Mouse (Mus musculus) bone marrow macrophage, adult 2 months (primary cell): ENCODE results near the gene Hormad2. TPM values are rescaled to one million over a fixed set of nuclear protein-coding genes. Genes with fewer than 3 reads are reported as not detected.

ENCODE experiments used
- H3K27ac ChIP-seq: 2 replicates; pipeline ENCODE4 v1.5.1; 2012; ENCODE audit warnings: low read depth, low read length; ENCODE audit not compliant: insufficient read depth
- H3K4me1 ChIP-seq: 2 replicates; pipeline ENCODE4 v1.6.1; 2012; ENCODE audit warnings: low read length; ENCODE audit not compliant: control insufficient read depth, insufficient read depth
- H3K4me3 ChIP-seq: 2 replicates; pipeline ENCODE4 v1.5.1; 2012; ENCODE audit warnings: mild to moderate bottlenecking, low read length, moderate library complexity; ENCODE audit not compliant: insufficient read depth
- CTCF ChIP-seq: IDR thresholded peaks from 2 replicates; pipeline ENCODE4 v1.5.1; 2012; ENCODE audit warnings: low read depth, mild to moderate bottlenecking, low read length, moderate library complexity
- POLR2A ChIP-seq: IDR thresholded peaks from 2 replicates; pipeline ENCODE4 v1.6.1; 2012; ENCODE audit warnings: mild to moderate bottlenecking, low read depth, low read length, borderline replicate concordance
- polyA plus RNA-seq: library from polyadenylated mRNA; stranded (reverse); fragments of >200 nt; gene quantifications from 2 replicates; pipeline ENCODE4 v1.2.4, GENCODE M21; 2012; ENCODE audit not compliant: missing spikeins, insufficient read depth, insufficient read length

The Hormad2 gene
- polyA plus RNA-seq, 1 experiment, result not detected

GRCm38 (mm10) chr11:4451116-4451515, 10.2 kb upstream of the Hormad2 start:
- H3K27ac ChIP-seq, result no peak overlapping the region
- no peaks in the 10 kb centered on the region for H3K4me1 ChIP-seq
- H3K4me3 ChIP-seq, result no peak overlapping the region
- TF ChIP-seq POLR2A (no peak), CTCF (peak; percentile 74)

- no peak overlapping the region for H3K27ac ChIP-seq
- no peak for TF ChIP-seq CTCF
- TF ChIP-seq POLR2A, result no peak
- H3K4me1 ChIP-seq, result peaks cover 5% of the 10 kb centered on the region
- no peak overlapping the region for H3K4me3 ChIP-seq
These were observed 5.4 kb upstream of the Hormad2 start for GRCm38 (mm10) chr11:4446195-4446868.

- no peak for TF ChIP-seq CTCF
- TF ChIP-seq POLR2A, result no peak
- Histone ChIP-seq H3K4me3 (no peak overlapping the region), H3K27ac (no peak overlapping the region), H3K4me1 (peaks cover 7% of the 10 kb centered on the region)
These were observed 1.4 kb upstream of the Hormad2 start for GRCm38 (mm10) chr11:4442280-4442679.

- no peak overlapping the region for H3K27ac ChIP-seq
- peaks cover 7% of the 10 kb centered on the region for H3K4me1 ChIP-seq
- TF ChIP-seq POLR2A, result no peak
- no peak for TF ChIP-seq CTCF
- H3K4me3 ChIP-seq, result no peak overlapping the region
These were observed 2.7 kb downstream of the Hormad2 start for GRCm38 (mm10) chr11:4438211-4438610.

GRCm38 (mm10) chr11:4437318-4437717, 3.6 kb downstream of the Hormad2 start:
- Histone ChIP-seq H3K27ac (no peak overlapping the region), H3K4me3 (no peak overlapping the region), H3K4me1 (peaks cover 5% of the 10 kb centered on the region; the same call in 1 of the 2 replicates)
- TF ChIP-seq POLR2A (no peak), CTCF (no peak)

- no peak for TF ChIP-seq POLR2A
- TF ChIP-seq CTCF, result no peak
- H3K4me3 ChIP-seq, result no peak overlapping the region
- 0 out of 2 replicates have a peak, but pooled peaks cover 2% of the 10 kb centered on the region for H3K4me1 ChIP-seq
- H3K27ac ChIP-seq, result no peak overlapping the region
These were observed 4.3 kb downstream of the Hormad2 start for GRCm38 (mm10) chr11:4436631-4437030.

GRCm38 (mm10) chr11:4434461-4434860, 6.4 kb downstream of the Hormad2 start:
- 0 out of 2 replicates have a peak, but pooled peaks cover 2% of the 10 kb centered on the region for H3K4me1 ChIP-seq
- no peak for TF ChIP-seq CTCF
- no peak for TF ChIP-seq POLR2A
- H3K27ac ChIP-seq, result no peak overlapping the region
- H3K4me3 ChIP-seq, result no peak overlapping the region

- no peak overlapping the region for H3K4me3 ChIP-seq
- no peak for TF ChIP-seq POLR2A
- TF ChIP-seq CTCF, result no peak
- H3K27ac ChIP-seq, result no peak overlapping the region
- peaks cover 14% of the 10 kb centered on the region for H3K4me1 ChIP-seq
These were observed 17.1 kb downstream of the Hormad2 start for GRCm38 (mm10) chr11:4423818-4424217.

- Histone ChIP-seq H3K27ac (peak overlapping the region; percentile 68), H3K4me1 (peaks cover 14% of the 10 kb centered on the region), H3K4me3 (no peak overlapping the region)
- TF ChIP-seq POLR2A, result no peak
- TF ChIP-seq CTCF, result no peak
These were observed 18.1 kb downstream of the Hormad2 start for GRCm38 (mm10) chr11:4422494-4423425.
